Comparison of ENCODE assay signal across 9 mouse cellular contexts in the genomic region with DNA sequence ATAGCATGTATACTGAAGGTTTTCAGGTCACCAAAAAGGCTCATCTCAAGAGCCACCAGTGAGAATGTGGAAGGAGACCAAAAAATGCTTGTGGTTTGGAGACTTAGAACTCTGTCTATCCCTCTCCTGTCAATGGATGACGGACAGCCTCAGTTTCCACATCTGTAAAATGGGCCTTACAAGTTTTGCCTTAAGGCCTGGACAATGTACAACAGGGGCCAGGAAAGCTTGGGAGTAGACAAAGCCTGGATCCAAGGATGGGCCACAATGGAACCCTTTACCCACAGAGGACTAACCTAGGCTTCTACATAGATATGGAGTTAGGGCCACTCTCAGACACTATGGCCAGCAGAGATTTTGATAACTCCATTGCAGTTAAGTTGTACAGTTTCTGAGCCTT. TPM values are rescaled to one million over a fixed set of nuclear protein-coding genes. Genes with fewer than 3 reads are reported as not detected.
DNase-seq lines count a peak whose midpoint lies in the region; ATAC-seq lines count a peak whose summit lies in the region.
"Had no signal": no experiment of that assay in that cellular context is flagged by ENCODE, and none has a peak within 500 bp of the region (broad histone marks: within the 10 kb centered on the region; RNA-seq: fewer than 3 reads in every experiment).

No protein-coding gene starts in this region.

- peak; percentile 25 for DNase-seq in cerebellum, adult 8-10 months
- no peak for DNase-seq in lung, postnatal 14 days
- DNase-seq in liver, embryonic 13.5 days, result no peak
- no peak for DNase-seq in frontal cortex, postnatal 36 days (ENCODE audit: low spot score in 2 of 2)
- no peak for DNase-seq in adrenal gland, adult 18-20 months (ENCODE audit: low spot score in 2 of 2)
- DNase-seq in embryo, embryonic 11 days, result no peak

- peak overlapping the region; percentile 87; the same call in 1 of the 2 replicates for H3K4me3 ChIP-seq in lung, embryonic 16.5 days (ENCODE audit: low read length)
- H3K4me3 ChIP-seq in liver, embryonic 13.5 days (replicated peaks), result peak overlapping the region; percentile 91

- H3K27me3 ChIP-seq in lung, embryonic 16.5 days (ENCODE audit: control insufficient read depth, insufficient read depth, low read depth, low read length), result no peaks in the 10 kb centered on the region
- peaks cover 2% of the 10 kb centered on the region; the same call in 1 of the 2 replicates for H3K27me3 ChIP-seq in liver, embryonic 13.5 days

- no peaks in the 10 kb centered on the region for H3K36me3 ChIP-seq in lung, embryonic 16.5 days (ENCODE audit: control insufficient read depth, insufficient read depth, low read length)
- H3K36me3 ChIP-seq in liver, embryonic 13.5 days, result 0 out of 2 replicates have a peak, but pooled peaks cover 3% of the 10 kb centered on the region

- H3K4me2 ChIP-seq in lung, embryonic 16.5 days (ENCODE audit: low read depth, low read length), result peak overlapping the region; percentile 83
- H3K4me2 ChIP-seq in liver, embryonic 13.5 days, result peak overlapping the region; percentile 98

- H3K9ac ChIP-seq in lung, embryonic 16.5 days (ENCODE audit: low read length), result no peak overlapping the region
- H3K9ac ChIP-seq in liver, embryonic 13.5 days, result peak overlapping the region; percentile 94

- no peaks in the 10 kb centered on the region for H3K9me3 ChIP-seq in lung, embryonic 16.5 days (ENCODE audit: control insufficient read depth, low read length)
- no peaks in the 10 kb centered on the region for H3K9me3 ChIP-seq in liver, embryonic 13.5 days (replicated peaks)

- no peak overlapping the region for H3K27ac ChIP-seq in lung, embryonic 16.5 days (ENCODE audit: low read length)
- no peak overlapping the region for H3K27ac ChIP-seq in liver, embryonic 13.5 days

- WGBS in lung, embryonic 16.5 days, result 94% methylated on average over 1 of the region's 1 CpGs
- WGBS in liver, embryonic 13.5 days (ENCODE audit: insufficient replicate concordance), result 92% methylated on average over 1 of the region's 1 CpGs

- peaks cover 26% of the 10 kb centered on the region for H3K4me1 ChIP-seq in lung, embryonic 16.5 days (replicated peaks; ENCODE audit: control insufficient read depth, insufficient read depth, low read length)
- peaks cover 66% of the 10 kb centered on the region for H3K4me1 ChIP-seq in liver, embryonic 13.5 days (replicated peaks)

- no peak for ATAC-seq in cerebellum, adult (ENCODE audit: insufficient number of reproducible peaks, low FRiP score, low TSS enrichment)
- ATAC-seq in lung, embryonic 16.5 days (ENCODE audit: low read depth), result no peak
- no peak for ATAC-seq in liver, embryonic 13.5 days (ENCODE audit: low read depth)

RNA-seq across cellular contexts. Expression of gene Capn15, which starts 1.5 kb away (rescaled TPM):
- 21.1 TPM in 2 replicates for polyA plus RNA-seq in lung, embryonic 16.5 days (2015; fragmentation: Nextera tagmentation; extraction: Ambion mirVana)
- polyA plus RNA-seq in liver, embryonic 13.5 days (2015; fragmentation: Nextera tagmentation; extraction: Ambion mirVana), result 11.1 and 12.3 TPM in 2 replicates
- total RNA-seq in adrenal gland, adult 18-20 months (2021), result 10 to 100 TPM; 22.6 to 24.4 TPM

RNA-seq across cellular contexts. Expression of gene A930017K11Rik, which starts 31.7 kb away (rescaled TPM):
- polyA plus RNA-seq in lung, embryonic 16.5 days (2015; fragmentation: Nextera tagmentation; extraction: Ambion mirVana), result 0.08 and 0.16 TPM in 2 replicates
- 0.24 and 0.32 TPM in 2 replicates for polyA plus RNA-seq in liver, embryonic 13.5 days (2015; fragmentation: Nextera tagmentation; extraction: Ambion mirVana)
- not detected for total RNA-seq in adrenal gland, adult 18-20 months (2021)

RNA-seq across cellular contexts. Expression of gene Nhlrc4, which starts 39.3 kb away (rescaled TPM):
- 0.41 and 1.1 TPM in 2 replicates for polyA plus RNA-seq in lung, embryonic 16.5 days (2015; fragmentation: Nextera tagmentation; extraction: Ambion mirVana)
- 5.1 and 7.2 TPM in 2 replicates for polyA plus RNA-seq in liver, embryonic 13.5 days (2015; fragmentation: Nextera tagmentation; extraction: Ambion mirVana)
- total RNA-seq in adrenal gland, adult 18-20 months (2021), result not detected
- total RNA-seq: left cerebral cortex, postnatal 25 days had no signal

RNA-seq across cellular contexts. Expression of gene Pigq, which starts 39.3 kb away (rescaled TPM):
- polyA plus RNA-seq in lung, embryonic 16.5 days (2015; fragmentation: Nextera tagmentation; extraction: Ambion mirVana), result 62.0 and 64.2 TPM in 2 replicates
- 126 and 152 TPM in 2 replicates for polyA plus RNA-seq in liver, embryonic 13.5 days (2015; fragmentation: Nextera tagmentation; extraction: Ambion mirVana)
- 100 to 1,000 TPM; 110 to 111 TPM for total RNA-seq in adrenal gland, adult 18-20 months (2021)
